Mouse (Mus musculus) hindbrain, embryonic 10.5 days (tissue): ENCODE data around the gene Cpt2. TPM values are rescaled to one million over a fixed set of nuclear protein-coding genes. Genes with fewer than 3 reads are reported as not detected.

Experiments used
- DNase-seq: peaks from one replicate; pipeline ENCODE4 v3.0.0-alpha.2; 2017; ENCODE audit warnings: low spot score
- H3K27ac ChIP-seq: fragments of 300-500 bp; sonication (generic); 2 replicates; pipeline ENCODE4 v1.5.1; 2016; ENCODE audit warnings: mild to moderate bottlenecking, moderate library complexity
- H3K27me3 ChIP-seq: fragments of 300-500 bp; sonication (generic); 2 replicates; pipeline ENCODE4 v1.6.1; 2016; ENCODE audit warnings: mild to moderate bottlenecking; ENCODE audit not compliant: poor library complexity, insufficient read depth, severe bottlenecking
- H3K36me3 ChIP-seq: fragments of 300-500 bp; sonication (generic); 2 replicates; pipeline ENCODE4 v1.6.1; 2016; ENCODE audit warnings: mild to moderate bottlenecking, moderate library complexity
- H3K4me1 ChIP-seq: fragments of 300-500 bp; sonication (generic); replicated peaks from 2 replicates; pipeline ENCODE4 v1.6.1; 2016; ENCODE audit warnings: mild to moderate bottlenecking
- H3K4me3 ChIP-seq: fragments of 300-500 bp; sonication (generic); 2 replicates; pipeline ENCODE4 v1.5.1; 2016; ENCODE audit warnings: mild to moderate bottlenecking, moderate library complexity
- H3K9me3 ChIP-seq: fragments of 300-500 bp; sonication (generic); 2 replicates; pipeline ENCODE4 v1.6.1; 2016; ENCODE audit warnings: mild to moderate bottlenecking, moderate library complexity
- WGBS: fragments of 180-500 bp; shearing (Covaris S2); methylation state at CpG from one replicate; pipeline ENCODE4 v1.1.7; 2016; 5-methylcytosine and 5-hydroxymethylcytosine counted together
- polyA plus RNA-seq: library from polyadenylated mRNA; unstranded; fragments of >200 nt; fragmentation: Nextera tagmentation; extraction: Ambion mirVana; gene quantifications from 2 replicates; pipeline ENCODE4 v1.2.1, GENCODE M21; 2016

The Cpt2 gene
- polyA plus RNA-seq, 1 experiment from 2014 or later, result 38.7 TPM

DNA sequence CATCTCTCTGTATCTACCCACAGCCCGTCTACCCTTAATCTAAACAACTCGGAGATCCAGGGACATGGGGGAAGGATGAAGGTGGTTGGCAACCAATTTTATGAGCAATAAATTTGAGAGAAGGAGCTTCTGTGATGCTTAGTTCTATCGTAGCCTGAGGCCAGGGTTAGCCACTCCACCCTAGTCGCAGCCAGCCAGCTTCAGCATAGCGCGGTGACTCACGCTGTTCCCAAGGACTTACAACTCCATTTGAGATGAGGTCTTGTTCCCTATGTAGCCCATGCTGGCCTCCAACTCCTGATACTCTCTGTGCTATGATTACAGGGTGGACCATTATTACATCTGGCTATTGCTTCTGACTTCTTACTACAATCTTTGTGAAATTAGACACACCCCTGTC lies 19.3 kb upstream of the Cpt2 start:
- no peaks in the 10 kb centered on the region for H3K9me3 ChIP-seq
- no peaks in the 10 kb centered on the region for H3K36me3 ChIP-seq
- 92% methylated on average over 7 of the region's 7 CpGs for WGBS
- H3K4me3 ChIP-seq, result no peak overlapping the region
- no peaks in the 10 kb centered on the region for H3K27me3 ChIP-seq
- no peaks in the 10 kb centered on the region for H3K4me1 ChIP-seq
- H3K27ac ChIP-seq, result no peak overlapping the region
- no peak for DNase-seq

DNA sequence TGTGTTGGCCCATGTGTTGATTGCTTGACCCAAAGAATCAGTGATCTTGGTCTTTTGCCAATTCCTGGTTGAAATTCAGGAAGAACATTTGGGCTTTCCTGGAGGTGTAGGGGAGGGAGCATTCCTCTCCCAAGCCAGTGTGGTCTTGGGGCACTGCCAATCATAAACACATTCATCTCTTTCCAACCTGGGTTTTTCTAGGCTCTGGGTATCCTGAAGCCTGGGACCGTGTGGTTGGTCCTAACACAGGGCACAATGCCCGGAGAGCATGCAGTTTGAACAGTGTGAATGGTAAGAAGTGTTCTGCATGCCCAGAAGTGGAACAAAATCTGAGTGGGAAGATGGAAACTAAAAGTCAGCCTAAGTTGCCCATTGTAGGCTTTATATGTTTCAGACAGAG lies 14.7 kb upstream of the Cpt2 start:
- 92% methylated on average over 2 of the region's 2 CpGs for WGBS
- no peak overlapping the region for H3K27ac ChIP-seq
- H3K4me3 ChIP-seq, result no peak overlapping the region

DNA sequence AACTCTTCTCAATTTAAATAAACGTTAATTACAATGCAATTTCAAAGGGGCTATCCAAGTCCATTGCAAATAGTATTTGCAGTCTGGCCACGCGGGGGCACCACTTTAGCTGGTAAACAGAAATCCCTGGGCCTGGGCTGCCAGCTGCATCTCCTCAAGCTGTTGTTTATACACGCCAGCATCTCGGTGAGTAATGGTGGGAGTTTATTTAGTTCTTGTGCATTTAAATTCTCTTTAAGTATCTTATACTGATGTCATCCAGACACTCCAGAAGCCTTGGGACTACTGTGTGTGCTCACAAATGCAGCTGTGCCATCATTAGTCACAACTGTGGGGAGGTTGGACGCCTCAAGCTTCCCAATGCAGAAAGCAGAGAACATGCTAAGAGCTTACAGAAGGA lies 13.9 kb upstream of the Cpt2 start:
- Histone ChIP-seq H3K27me3 (no peaks in the 10 kb centered on the region), H3K9me3 (no peaks in the 10 kb centered on the region), H3K4me1 (no peaks in the 10 kb centered on the region), H3K4me3 (no peak overlapping the region), H3K27ac (no peak overlapping the region), H3K36me3 (no peaks in the 10 kb centered on the region)
- DNase-seq, result peak; percentile 60
- WGBS, result 36% methylated on average over 6 of the region's 6 CpGs

More for the DNA sequence above, 14.7 kb upstream of the Cpt2 start:
- Histone ChIP-seq H3K27me3 (no peaks in the 10 kb centered on the region), H3K9me3 (no peaks in the 10 kb centered on the region), H3K4me1 (no peaks in the 10 kb centered on the region), H3K36me3 (no peaks in the 10 kb centered on the region)
- DNase-seq, result no peak

DNA sequence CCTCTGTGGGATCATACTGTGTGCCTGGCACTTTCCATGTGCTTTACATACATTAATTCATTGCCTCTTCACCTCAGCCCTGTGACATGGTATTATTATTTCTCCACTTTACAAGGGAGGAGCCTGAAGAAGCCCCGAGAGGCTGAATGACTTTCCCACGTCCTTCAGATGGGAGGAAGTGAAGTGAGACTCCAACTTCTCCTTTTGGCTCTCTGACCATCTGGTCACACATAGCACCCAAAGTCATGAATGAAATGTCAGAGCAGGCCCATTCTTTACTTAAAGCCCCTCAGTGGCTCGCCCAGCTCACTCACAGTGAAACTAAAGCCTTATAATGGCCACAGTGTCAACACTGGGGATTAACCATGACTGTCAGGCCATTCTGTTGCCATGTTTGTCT lies 11.8 kb upstream of the Cpt2 start:
- H3K4me1 ChIP-seq, result no peaks in the 10 kb centered on the region
- H3K36me3 ChIP-seq, result no peaks in the 10 kb centered on the region
- DNase-seq, result no peak
- H3K27me3 ChIP-seq, result no peaks in the 10 kb centered on the region
- H3K4me3 ChIP-seq, result no peak overlapping the region
- no peaks in the 10 kb centered on the region for H3K9me3 ChIP-seq
- 75% methylated on average over 3 of the region's 3 CpGs for WGBS
- no peak overlapping the region for H3K27ac ChIP-seq

DNA sequence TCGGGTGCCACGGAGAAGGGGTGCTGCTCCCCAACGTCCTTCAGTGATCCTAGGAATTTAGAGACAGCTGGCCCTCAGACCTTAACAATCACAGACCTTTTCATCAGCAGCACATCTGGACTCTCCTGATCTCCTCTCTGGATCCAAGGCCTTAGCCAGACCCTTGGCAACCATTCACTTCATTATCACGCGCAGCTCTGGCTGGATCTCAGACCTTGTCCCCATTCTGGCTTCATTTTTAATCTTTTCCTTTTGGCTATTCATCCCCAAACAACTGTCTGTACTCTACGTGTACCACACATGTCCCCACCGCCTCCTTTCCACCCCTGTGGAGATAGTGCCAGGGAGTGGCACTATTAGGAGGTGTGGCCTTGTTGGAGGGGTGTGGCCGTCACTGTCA lies 9.8 kb upstream of the Cpt2 start:
- Histone ChIP-seq H3K4me1 (no peaks in the 10 kb centered on the region), H3K36me3 (no peaks in the 10 kb centered on the region), H3K4me3 (no peak overlapping the region), H3K9me3 (no peaks in the 10 kb centered on the region), H3K27ac (no peak overlapping the region), H3K27me3 (no peaks in the 10 kb centered on the region)
- DNase-seq, result no peak
- WGBS, result 87% methylated on average over 8 of the region's 8 CpGs

DNA sequence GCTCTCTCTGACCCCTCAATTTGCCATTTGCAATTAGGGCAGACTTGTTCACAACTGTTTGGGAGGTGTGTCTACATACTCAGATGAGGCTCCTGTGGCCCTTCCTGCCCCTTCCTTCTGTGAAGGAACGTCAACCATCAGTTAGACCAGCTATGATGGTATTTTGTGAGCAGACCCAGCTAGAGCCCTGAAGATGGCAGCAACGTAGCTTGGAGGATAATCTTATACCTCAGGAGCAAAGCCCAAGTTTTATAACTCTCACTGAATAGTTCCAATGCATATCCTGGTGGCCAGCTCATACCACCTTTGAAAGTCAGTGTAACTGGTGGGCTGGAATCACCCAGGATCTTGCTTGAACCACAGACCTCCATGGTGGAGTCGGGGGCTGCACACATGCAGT lies 8.0 kb upstream of the Cpt2 start:
- Histone ChIP-seq H3K9me3 (no peaks in the 10 kb centered on the region), H3K4me1 (no peaks in the 10 kb centered on the region), H3K36me3 (no peaks in the 10 kb centered on the region), H3K4me3 (no peak overlapping the region), H3K27ac (no peak overlapping the region), H3K27me3 (no peaks in the 10 kb centered on the region)
- 72% methylated on average over 3 of the region's 3 CpGs for WGBS
- DNase-seq, result no peak

DNA sequence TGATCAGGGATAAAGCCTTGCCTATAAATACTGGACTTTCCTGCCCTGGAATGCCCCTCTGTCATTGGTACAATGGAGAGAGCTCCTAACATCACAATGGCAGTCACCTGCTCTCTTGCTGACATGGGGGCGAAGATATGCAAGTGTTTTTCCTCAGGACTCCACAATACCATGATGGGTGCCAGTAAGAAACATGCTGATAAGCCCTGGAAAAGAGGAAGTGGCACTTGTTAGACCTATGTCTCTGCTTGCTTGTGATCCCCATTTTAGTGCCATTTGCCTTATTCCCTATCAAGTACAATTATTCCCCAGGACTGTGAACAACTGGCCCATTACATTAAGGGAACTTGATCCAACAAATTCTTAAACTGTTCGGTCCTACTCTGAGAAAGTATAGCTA lies 5.3 kb upstream of the Cpt2 start:
- 85% methylated on average over 2 of the region's 2 CpGs for WGBS
- Histone ChIP-seq H3K27me3 (no peaks in the 10 kb centered on the region), H3K27ac (no peak overlapping the region), H3K36me3 (no peaks in the 10 kb centered on the region), H3K4me3 (no peak overlapping the region), H3K4me1 (no peaks in the 10 kb centered on the region), H3K9me3 (no peaks in the 10 kb centered on the region)
- no peak for DNase-seq

DNA sequence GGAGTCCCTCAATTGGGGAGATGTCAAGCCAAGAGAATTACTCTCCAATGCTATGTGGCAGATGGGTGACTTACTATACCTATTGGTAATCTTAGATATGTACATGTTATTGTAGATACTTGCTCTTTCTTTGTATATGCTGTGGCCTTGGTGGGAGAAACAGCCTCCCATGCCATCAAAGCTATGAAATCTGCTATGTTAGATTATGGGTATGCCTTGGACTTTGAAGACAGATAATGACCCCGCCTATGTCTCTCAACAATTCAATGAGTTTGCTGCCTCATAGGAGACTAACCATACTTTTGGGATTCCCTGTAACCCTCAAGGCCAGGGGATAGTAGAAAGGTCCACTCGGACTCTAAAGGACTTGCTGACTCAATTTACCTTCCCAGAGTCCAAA lies 4.9 kb upstream of the Cpt2 start:
- no peaks in the 10 kb centered on the region for H3K36me3 ChIP-seq
- peaks cover 4% of the 10 kb centered on the region; the same call in 1 of the 2 replicates for H3K4me1 ChIP-seq
- no peak overlapping the region for H3K27ac ChIP-seq
- no peak overlapping the region for H3K4me3 ChIP-seq
- H3K9me3 ChIP-seq, result no peaks in the 10 kb centered on the region
- WGBS, result 71% methylated on average over 2 of the region's 2 CpGs
- no peaks in the 10 kb centered on the region for H3K27me3 ChIP-seq
- no peak for DNase-seq

DNA sequence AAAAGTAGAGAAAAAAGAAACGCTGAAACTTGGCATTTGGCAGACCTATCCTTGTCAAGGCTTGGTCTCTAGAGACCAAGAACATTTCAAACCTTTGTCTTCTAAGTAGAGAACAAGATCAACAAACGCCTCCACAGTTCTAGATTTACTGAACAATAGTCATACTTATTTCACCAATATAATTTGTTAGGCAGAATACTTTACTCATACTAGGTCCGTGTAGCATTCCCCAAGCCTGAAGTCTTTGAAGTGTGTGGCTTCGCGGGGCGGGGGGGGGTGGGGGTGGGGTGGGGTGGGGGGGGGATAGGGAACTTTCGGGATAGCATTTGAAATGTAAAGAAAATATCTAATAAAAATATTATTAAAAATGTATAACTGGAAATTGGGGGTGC lies 389 bp upstream of the Cpt2 start:
- H3K27me3 ChIP-seq, result no peaks in the 10 kb centered on the region
- H3K27ac ChIP-seq, result peak overlapping the region; percentile 92
- no peak for DNase-seq
- H3K36me3 ChIP-seq, result peaks cover 8% of the 10 kb centered on the region; the same call in 1 of the 2 replicates
- no peaks in the 10 kb centered on the region for H3K9me3 ChIP-seq
- WGBS, result 52% methylated on average over 7 of the region's 7 CpGs
- H3K4me1 ChIP-seq, result peaks cover 23% of the 10 kb centered on the region
- H3K4me3 ChIP-seq, result peak overlapping the region; percentile 93

DNA sequence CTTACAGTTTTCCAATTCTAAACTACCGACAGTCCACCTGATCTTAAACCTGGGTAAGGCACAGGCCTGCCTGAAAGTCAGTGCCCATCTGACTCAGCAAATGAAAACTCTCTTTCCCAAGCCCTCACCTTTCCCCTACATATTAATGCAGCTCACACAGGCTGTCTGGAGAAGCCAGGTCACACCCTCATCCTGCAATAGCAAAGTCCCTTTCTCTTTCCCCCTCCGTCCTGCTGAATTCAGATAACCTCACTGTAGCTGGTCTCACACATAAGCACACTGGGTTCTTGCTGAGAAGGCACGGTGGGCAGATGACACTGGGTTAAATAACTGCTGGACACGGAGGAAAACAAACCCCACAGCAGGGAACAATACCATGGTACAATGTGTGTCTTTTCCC lies 1.5 kb downstream of the Cpt2 start:
- Histone ChIP-seq H3K9me3 (no peaks in the 10 kb centered on the region), H3K27me3 (no peaks in the 10 kb centered on the region), H3K4me3 (peak overlapping the region; percentile 93), H3K27ac (no peak overlapping the region), H3K4me1 (peaks cover 23% of the 10 kb centered on the region), H3K36me3 (peaks cover 8% of the 10 kb centered on the region; the same call in 1 of the 2 replicates)
- DNase-seq, result no peak
- 51% methylated on average over 4 of the region's 4 CpGs for WGBS

DNA sequence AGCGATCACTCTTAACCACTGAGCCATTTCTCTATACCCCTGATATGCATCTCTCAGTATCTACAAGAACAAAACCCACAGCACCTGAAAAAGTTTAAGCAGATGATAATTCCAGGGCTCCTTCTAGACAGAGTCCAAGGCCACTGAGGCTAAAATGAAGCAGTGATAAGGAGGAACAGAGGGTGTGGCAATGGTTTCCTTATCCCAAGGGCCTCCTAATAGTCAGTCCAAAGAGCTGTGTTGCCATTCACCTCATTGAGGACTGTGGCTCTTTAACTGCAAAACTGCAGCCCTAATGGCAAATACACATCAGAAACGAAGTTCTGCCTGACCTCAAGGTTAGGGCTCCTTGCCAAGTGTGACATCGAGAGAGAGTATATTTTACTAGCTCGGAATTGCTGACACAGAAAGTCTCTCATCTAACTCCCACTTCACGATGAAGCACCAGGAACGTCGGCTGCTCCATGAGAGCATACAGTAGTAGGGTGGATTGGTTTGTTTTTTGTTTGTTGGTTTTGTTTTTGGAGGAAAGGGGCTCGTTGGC lies 2.2 kb downstream of the Cpt2 start:
- Histone ChIP-seq H3K27ac (no peak overlapping the region), H3K27me3 (no peaks in the 10 kb centered on the region), H3K36me3 (peaks cover 8% of the 10 kb centered on the region; the same call in 1 of the 2 replicates), H3K4me3 (no peak overlapping the region), H3K9me3 (no peaks in the 10 kb centered on the region), H3K4me1 (peaks cover 23% of the 10 kb centered on the region)
- 87% methylated on average over 8 of the region's 8 CpGs for WGBS
- no peak for DNase-seq

DNA sequence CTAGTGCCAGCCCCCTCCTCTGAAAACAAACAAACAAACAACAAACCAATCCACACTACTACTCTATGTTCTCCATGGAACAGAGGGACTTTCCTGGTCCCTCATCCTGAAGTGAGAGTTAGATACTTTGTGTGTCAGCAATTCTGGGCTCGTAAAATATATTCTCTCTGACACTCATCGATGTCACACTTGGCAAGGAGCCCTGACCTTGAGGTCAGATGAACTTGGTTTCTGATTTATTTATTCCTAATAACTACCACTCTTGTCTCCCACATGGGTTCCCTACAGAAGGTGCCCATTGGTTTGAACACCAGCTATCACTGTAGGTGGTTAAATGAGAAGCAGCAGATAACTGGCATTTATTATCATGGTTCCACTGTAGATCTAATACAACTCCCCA lies 3.1 kb downstream of the Cpt2 start:
- H3K27me3 ChIP-seq, result no peaks in the 10 kb centered on the region
- H3K9me3 ChIP-seq, result no peaks in the 10 kb centered on the region
- 98% methylated on average over 2 of the region's 2 CpGs for WGBS
- H3K4me1 ChIP-seq, result peaks cover 23% of the 10 kb centered on the region
- H3K27ac ChIP-seq, result no peak overlapping the region
- no peak overlapping the region for H3K4me3 ChIP-seq
- no peak for DNase-seq
- H3K36me3 ChIP-seq, result peaks cover 8% of the 10 kb centered on the region; the same call in 1 of the 2 replicates

DNA sequence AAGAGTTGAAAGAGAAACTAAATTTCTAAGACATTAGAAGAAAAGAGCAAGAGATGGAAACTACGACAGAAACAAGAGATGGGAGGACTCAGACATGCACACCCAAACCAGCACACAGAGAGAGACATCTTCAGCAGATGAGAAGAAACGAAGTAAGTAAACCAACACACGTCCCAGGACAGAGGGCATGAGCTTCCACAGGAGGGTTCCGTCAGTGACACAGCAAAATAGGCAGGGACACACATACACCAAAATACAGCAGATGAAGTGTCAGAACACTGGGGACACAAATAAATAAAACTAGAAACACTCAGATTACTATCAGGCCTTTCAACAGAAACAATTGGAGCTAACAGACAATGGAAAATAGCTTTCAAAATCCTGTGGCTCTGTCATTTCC lies 13.4 kb downstream of the Cpt2 start:
- no peaks in the 10 kb centered on the region for H3K9me3 ChIP-seq
- WGBS, result 91% methylated on average over 4 of the region's 4 CpGs
- no peak overlapping the region for H3K4me3 ChIP-seq
- no peak overlapping the region for H3K27ac ChIP-seq
- no peak for DNase-seq
- H3K27me3 ChIP-seq, result no peaks in the 10 kb centered on the region
- H3K4me1 ChIP-seq, result no peaks in the 10 kb centered on the region
- peaks cover 77% of the 10 kb centered on the region for H3K36me3 ChIP-seq

DNA sequence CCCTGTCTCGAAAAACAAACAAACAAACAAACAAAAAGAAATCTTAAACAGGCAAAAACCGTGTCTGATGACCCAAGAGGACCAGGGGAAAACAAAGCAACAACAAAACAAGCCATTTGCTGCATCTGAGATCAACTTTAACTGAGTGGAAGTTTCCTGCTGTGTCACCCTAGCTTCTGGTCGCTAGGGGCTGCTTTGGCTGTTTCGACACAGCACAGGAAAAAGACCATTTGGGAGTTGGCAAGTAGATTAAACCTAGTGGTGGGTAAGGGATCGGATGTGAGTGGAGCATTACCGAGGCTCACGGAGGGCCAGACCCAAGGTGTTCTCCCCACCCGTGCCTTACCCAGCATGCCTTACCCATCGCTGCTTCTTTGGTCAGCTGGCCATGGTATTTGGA lies 16.8 kb downstream of the Cpt2 start:
- no peak overlapping the region for H3K27ac ChIP-seq
- H3K36me3 ChIP-seq, result peaks cover 83% of the 10 kb centered on the region
- no peaks in the 10 kb centered on the region for H3K27me3 ChIP-seq
- 88% methylated on average over 9 of the region's 9 CpGs for WGBS
- DNase-seq, result no peak
- no peaks in the 10 kb centered on the region for H3K4me1 ChIP-seq
- no peak overlapping the region for H3K4me3 ChIP-seq
- H3K9me3 ChIP-seq, result no peaks in the 10 kb centered on the region
